Mouse (Mus musculus): ENCODE results near the gene Ufd1. TPM values are rescaled to one million over a fixed set of nuclear protein-coding genes. Genes with fewer than 3 reads are reported as not detected.

Gene Ufd1
- polyA plus RNA-seq (2021; fragmentation: Nextera tagmentation) = 78.7 and 83.0 TPM in 2 replicates
- long read RNA-seq, experiment 1, transcript Ufd1-201 (12 exons, 1,996 nt) = major isoform, 97 of 137 reads
- long read RNA-seq, experiment 1, partial matches to known transcripts = 9 of 137 reads
- long read RNA-seq, experiment 1, other reads (novel, unspliced or antisense) = 30 of 137 reads
- long read RNA-seq, experiment 2, transcript Ufd1-201 (12 exons, 1,996 nt) = major isoform, 360 of 475 reads
- long read RNA-seq, experiment 2, partial matches to known transcripts = 12 of 475 reads
- long read RNA-seq, experiment 2, other reads (novel, unspliced or antisense) = 102 of 475 reads

DNA sequence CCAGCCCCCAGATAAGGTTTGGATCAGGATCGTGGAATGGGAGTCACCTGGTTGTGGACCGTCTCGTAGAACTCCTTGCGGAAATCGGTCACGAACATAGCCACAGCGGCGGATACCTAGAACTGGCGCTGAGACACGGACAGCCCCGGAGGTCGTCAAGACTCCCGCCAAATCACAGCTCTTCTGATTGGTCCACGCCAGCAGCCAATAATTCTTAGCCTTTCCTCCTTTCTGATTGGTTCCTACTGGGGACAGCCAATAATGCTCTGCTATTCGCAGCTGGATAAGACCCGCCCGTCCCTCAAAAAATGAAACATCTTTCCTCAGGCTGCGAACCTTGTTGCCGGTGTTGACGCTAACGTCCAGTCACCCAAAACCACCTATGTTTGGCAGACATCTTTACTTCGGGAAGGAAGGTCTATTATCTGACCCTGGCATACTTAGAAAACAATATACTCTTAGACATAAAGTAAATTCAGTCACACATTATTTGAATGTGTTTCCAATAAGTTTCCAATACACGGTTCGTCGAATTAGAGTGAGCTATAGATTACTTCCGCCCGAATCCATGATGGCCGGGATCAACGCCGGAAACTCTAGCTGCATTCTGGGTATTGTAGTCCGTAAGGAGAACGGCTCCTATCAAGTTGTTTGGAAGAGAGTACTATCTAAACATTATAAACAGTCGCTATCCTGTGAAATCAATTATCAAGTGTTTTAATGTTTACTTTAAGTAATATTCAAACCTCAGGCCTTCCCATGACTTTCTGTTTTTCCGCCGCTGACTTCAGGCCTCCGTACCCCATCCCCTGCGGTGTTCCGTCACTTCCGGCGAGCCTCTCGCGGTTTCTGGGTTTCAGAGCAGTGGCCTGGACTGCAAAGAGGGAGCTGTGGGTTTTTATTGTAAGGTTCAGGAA is at the start of gene Ufd1, which contains the start of gene Cdc45:
Gene Ufd1 (plus strand): TSS at position 312 of the 917 bp plus-strand sequence.
Gene Cdc45 (minus strand): TSS at position 520 of the 917 bp plus-strand sequence.

DNA sequence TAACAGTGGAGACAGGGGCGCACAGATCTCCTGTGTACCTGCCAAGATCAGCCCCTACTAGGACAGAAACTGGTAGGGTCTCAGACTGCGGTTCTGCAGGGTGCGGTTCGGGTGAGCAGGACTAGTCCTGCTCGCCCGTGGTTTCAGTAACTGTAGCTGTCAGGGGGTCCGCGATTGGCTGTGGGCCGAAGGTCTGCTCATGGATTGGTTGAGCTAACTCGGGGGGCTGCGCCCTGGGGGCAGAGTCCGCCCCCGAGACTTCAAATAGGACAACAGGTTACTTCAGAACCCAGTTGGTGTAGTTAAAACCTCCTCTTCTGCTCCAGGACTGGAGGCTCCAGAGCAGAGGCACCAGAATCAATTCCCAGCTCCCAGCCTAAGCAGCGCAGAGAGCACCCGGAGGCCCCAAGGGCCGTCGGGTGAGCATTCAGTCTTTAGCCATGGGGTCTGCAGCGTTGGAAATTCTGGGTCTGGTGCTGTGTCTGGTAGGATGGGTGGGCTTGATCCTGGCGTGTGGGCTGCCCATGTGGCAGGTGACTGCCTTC is 35.0 kb upstream of the Ufd1 start, which contains the start of gene Cldn5:
Gene Cldn5 (plus strand): TSS at position 292 of the 545 bp plus-strand sequence.

GRCm38 (mm10) chr16:18836468-18837208 is 25.1 kb downstream of the Ufd1 start, which contains the start of the genes 2510002D24Rik and Gm28539:
Gene 2510002D24Rik (plus strand): TSS chr16:18836578.
Gene Gm28539 (plus strand): TSS chr16:18836584.

GRCm38 (mm10) chr16:18876442-18877308 is 65.1 kb downstream of the Ufd1 start, which contains the start of the genes Mrpl40 and Hira:
Gene Mrpl40 (minus strand): TSS chr16:18876862.
Gene Hira (plus strand): TSS chr16:18877037.

Other genes with a start within 250 kb of the Ufd1 start
- gene Tbx1, start 221.1 kb upstream of the Ufd1 start, polyA plus RNA-seq (2021; fragmentation: Nextera tagmentation) = 0.78 and 1.8 TPM in 2 replicates
- 0.34 and 0.36 TPM in 2 replicates for gene Gp1bb, start 189.4 kb upstream of the Ufd1 start, polyA plus RNA-seq (2021; fragmentation: Nextera tagmentation)
- 29.1 and 41.2 TPM in 2 replicates for gene Gm49601, start 185.4 kb upstream of the Ufd1 start, polyA plus RNA-seq (2021; fragmentation: Nextera tagmentation)
- gene Sept5, start 181.8 kb upstream of the Ufd1 start, polyA plus RNA-seq (2021; fragmentation: Nextera tagmentation) = 64.3 and 86.6 TPM in 2 replicates
- gene Cldn5, start 34.9 kb upstream of the Ufd1 start, polyA plus RNA-seq (2021; fragmentation: Nextera tagmentation) = 121 and 165 TPM in 2 replicates
- 1.9 TPM in 2 replicates for gene Cdc45, start 208 bp downstream of the Ufd1 start, polyA plus RNA-seq (2021; fragmentation: Nextera tagmentation)
- 41.7 and 42.0 TPM in 2 replicates for gene 2510002D24Rik, start 24.8 kb downstream of the Ufd1 start, polyA plus RNA-seq (2021; fragmentation: Nextera tagmentation)
- 0.19 TPM in 1 of 2 replicates, not detected in the other for gene Gm28539, start 24.8 kb downstream of the Ufd1 start, polyA plus RNA-seq (2021; fragmentation: Nextera tagmentation)
- gene Mrpl40, start 65.1 kb downstream of the Ufd1 start, polyA plus RNA-seq (2021; fragmentation: Nextera tagmentation) = 87.0 and 88.9 TPM in 2 replicates
- gene Hira, start 65.3 kb downstream of the Ufd1 start, polyA plus RNA-seq (2021; fragmentation: Nextera tagmentation) = 8.3 and 12.5 TPM in 2 replicates